Mouse (Mus musculus) ES-E14 (cell line): ENCODE measurements around the gene Dnase1l3. TPM values are rescaled to one million over a fixed set of nuclear protein-coding genes. Genes with fewer than 3 reads are reported as not detected.
A peak's percentile ranks its signal among the peaks of the same experiment; 100 is the strongest.

ENCODE experiments used
- DNase-seq: peaks from one replicate; pipeline ENCODE4 v3.0.0-alpha.2; 2013; ENCODE audit warnings: low read depth, low spot score
- H3K27ac ChIP-seq: 2 replicates; pipeline ENCODE4 v1.5.1; 2012; ENCODE audit warnings: low read depth, mild to moderate bottlenecking, low read length, moderate library complexity, mixed read lengths; ENCODE audit not compliant: poor library complexity, insufficient read depth, severe bottlenecking
- H3K36me3 ChIP-seq: 2 replicates; pipeline ENCODE4 v1.6.1; 2012; ENCODE audit warnings: mild to moderate bottlenecking, low read length, moderate library complexity, mixed read lengths; ENCODE audit not compliant: control insufficient read depth, poor library complexity, insufficient read depth, severe bottlenecking
- H3K4me1 ChIP-seq, 2 experiments: fragments of 150-350 bp in 1 of 2; sonication (generic) in 1 of 2; 2 replicates each; pipeline ENCODE4 v1.6.1; 2012; ENCODE audit warnings: low read length in 2 of 2, mild to moderate bottlenecking in 1 of 2, mixed read lengths in 1 of 2; ENCODE audit not compliant: control insufficient read depth in 2 of 2, insufficient read depth in 2 of 2, poor library complexity in 1 of 2
- H3K4me3 ChIP-seq, 2 experiments: fragments of 150-350 bp in 1 of 2; sonication (generic) in 1 of 2; 2 replicates each; pipeline ENCODE4 v1.5.1; 2012; ENCODE audit warnings: low read length in 2 of 2, low read depth in 1 of 2, mild to moderate bottlenecking in 1 of 2, mixed read lengths in 1 of 2; ENCODE audit not compliant: insufficient read depth in 1 of 2, poor library complexity in 1 of 2, severe bottlenecking in 1 of 2
- H3K9ac ChIP-seq: 2 replicates; pipeline ENCODE4 v1.6.1; 2012; ENCODE audit warnings: low read depth, mild to moderate bottlenecking, low read length, mixed read lengths; ENCODE audit not compliant: poor library complexity, insufficient read depth, severe bottlenecking
- H3K9me3 ChIP-seq: fragments of 150-350 bp; sonication (generic); 2 replicates; pipeline ENCODE4 v1.6.1; 2012; ENCODE audit warnings: low read depth, mild to moderate bottlenecking, low read length; ENCODE audit not compliant: control insufficient read depth, insufficient read depth
- CHD2 ChIP-seq: IDR thresholded peaks from 2 replicates; pipeline ENCODE4 v1.6.1; 2014; ENCODE audit warnings: mild to moderate bottlenecking, low read depth, low read length, inconsistent platforms
- HCFC1 ChIP-seq: IDR thresholded peaks from 2 replicates; pipeline ENCODE4 v1.6.1; 2012; ENCODE audit warnings: low read length, inconsistent platforms, borderline replicate concordance; ENCODE audit not compliant: insufficient read depth
- MAFK ChIP-seq: IDR thresholded peaks from 2 replicates; pipeline ENCODE4 v1.6.1; 2014; ENCODE audit warnings: mild to moderate bottlenecking, low read depth, low read length, inconsistent platforms; ENCODE audit not compliant: insufficient read depth
- ZC3H11A ChIP-seq: IDR thresholded peaks from 2 replicates; pipeline ENCODE4 v1.6.1; 2012; ENCODE audit warnings: low read depth, mild to moderate bottlenecking, inconsistent platforms, low read length, borderline replicate concordance
- ZNF384 ChIP-seq: IDR thresholded peaks from 2 replicates; pipeline ENCODE4 v1.6.1; 2012; ENCODE audit warnings: low read depth, low read length, inconsistent platforms
- in situ Hi-C, 2 experiments: fragments of 600-800 bp; cut with MboI; formaldehyde crosslinking; loops; one replicate each; pipeline ENCODE4 v1.15.1; 2025; ENCODE audit warnings: low sequenced_read_pairs in 2 of 2, inconsistent platforms in 1 of 2; ENCODE audit not compliant: unreplicated experiment in 2 of 2
- total RNA-seq: library from RNA; depleted of rRNA; stranded (reverse); fragments of 300-350 nt; gene quantifications from 2 replicates; pipeline ENCODE4 v1.2.3, GENCODE M21; 2012

The Dnase1l3 gene
- total RNA-seq, 1 experiment = 0.09 TPM

GRCm38 (mm10) chr14:7974643-7975042, 19.7 kb downstream of the Dnase1l3 start:
- in situ Hi-C loops = loop anchor here in 1 of 2 experiments (25.0 kb wide), 1 partner anchor 363 kb away; no protein-coding TSS in a partner anchor
- H3K9ac ChIP-seq = no peak overlapping the region
- no peak for TF ChIP-seq HCFC1
- no peak for TF ChIP-seq ZNF384
- TF ChIP-seq CHD2 = no peak
- no peak for TF ChIP-seq MAFK
- no peak for TF ChIP-seq ZC3H11A
- no peaks in the 10 kb centered on the region for H3K36me3 ChIP-seq
- H3K27ac ChIP-seq = no peak overlapping the region
- DNase-seq = no peak
- H3K4me1 ChIP-seq = no peaks in the 10 kb centered on the region; a peak in 1 of 4 replicates
- no peak overlapping the region for H3K4me3 ChIP-seq
- H3K9me3 ChIP-seq = no peaks in the 10 kb centered on the region

GRCm38 (mm10) chr14:7971889-7972493, 22.4 kb downstream of the Dnase1l3 start:
- peak overlapping the region; percentile 23 to 33; a peak in 2 of 4 replicates for H3K4me3 ChIP-seq
- H3K27ac ChIP-seq = no peak overlapping the region
- no peak for DNase-seq
- TF ChIP-seq HCFC1 (no peak), ZNF384 (no peak), ZC3H11A (no peak), MAFK (no peak), CHD2 (no peak)
- H3K4me1 ChIP-seq = no peaks in the 10 kb centered on the region; a peak in 1 of 4 replicates
- H3K36me3 ChIP-seq = no peaks in the 10 kb centered on the region
- peak overlapping the region; percentile 61; the same call in 1 of the 2 replicates for H3K9ac ChIP-seq
- H3K9me3 ChIP-seq = no peaks in the 10 kb centered on the region
- in situ Hi-C loops = loop anchor here in 1 of 2 experiments (25.0 kb wide), 1 partner anchor 365 kb away; no protein-coding TSS in a partner anchor

- peak; percentile 86 for TF ChIP-seq ZC3H11A
- no peak for TF ChIP-seq CHD2
- no peak for TF ChIP-seq HCFC1
- no peak for TF ChIP-seq MAFK
- no peak overlapping the region for H3K27ac ChIP-seq
- H3K4me1 ChIP-seq = peaks cover 0 to 10% of the 10 kb centered on the region in 2 experiments; a peak in 1 of 4 replicates
- no peak overlapping the region for H3K9ac ChIP-seq
- peak; percentile 81 for DNase-seq
- no peaks in the 10 kb centered on the region for H3K9me3 ChIP-seq
- in situ Hi-C loops = loop anchor here (10.0 to 25.0 kb wide), 2 partner anchors 373 to 380 kb away; no protein-coding TSS in a partner anchor
- no peaks in the 10 kb centered on the region for H3K36me3 ChIP-seq
- H3K4me3 ChIP-seq = no peak overlapping the region
Observed at GRCm38 (mm10) chr14:7964219-7964889, 30.0 kb downstream of the Dnase1l3 start.

- Histone ChIP-seq H3K9me3 (no peaks in the 10 kb centered on the region), H3K4me1 (peaks cover 0 to 13% of the 10 kb centered on the region in 2 experiments; a peak in 1 of 4 replicates), H3K36me3 (no peaks in the 10 kb centered on the region), H3K27ac (no peak overlapping the region), H3K4me3 (no peak overlapping the region), H3K9ac (0 out of 2 replicates have a peak overlapping the region, but pooled peaks have one; percentile 27)
- TF ChIP-seq MAFK = no peak
- no peak for TF ChIP-seq CHD2
- no peak for TF ChIP-seq ZC3H11A
- TF ChIP-seq ZNF384 = no peak
- TF ChIP-seq HCFC1 = no peak
- in situ Hi-C loops = loop anchor here (10.0 to 25.0 kb wide), 2 partner anchors 374 to 382 kb away; no protein-coding TSS in a partner anchor
- DNase-seq = no peak
Observed at GRCm38 (mm10) chr14:7963160-7963559, 31.2 kb downstream of the Dnase1l3 start.
